Mouse (Mus musculus): ENCODE results near the gene Gm5157. TPM values are rescaled to one million over a fixed set of nuclear protein-coding genes. Genes with fewer than 3 reads are reported as not detected.
"Not testable (repeated sequence)": the region's sequence is repeated elsewhere in the genome, so short reads cannot be mapped to it uniquely, and the experiment has no call there.

Gm5157 gene
- polyA plus RNA-seq (2012; ENCODE audit: insufficient read depth, insufficient read length, missing spikeins), result not detected in 2 replicates

- not testable (repeated sequence) for H3K27ac ChIP-seq (replicated peaks; ENCODE audit: low read depth, low read length); H3K4me1 ChIP-seq (ENCODE audit: control insufficient read depth, insufficient read depth, insufficient read length, low read length); H3K4me3 ChIP-seq (ENCODE audit: insufficient read depth, low read depth, low read length)
Measured at GRCm38 (mm10) chr7:21190323-21190722, at the start of gene Gm5157. Gene Gm5157 (minus strand): TSS chr7:21190423.

DNA sequence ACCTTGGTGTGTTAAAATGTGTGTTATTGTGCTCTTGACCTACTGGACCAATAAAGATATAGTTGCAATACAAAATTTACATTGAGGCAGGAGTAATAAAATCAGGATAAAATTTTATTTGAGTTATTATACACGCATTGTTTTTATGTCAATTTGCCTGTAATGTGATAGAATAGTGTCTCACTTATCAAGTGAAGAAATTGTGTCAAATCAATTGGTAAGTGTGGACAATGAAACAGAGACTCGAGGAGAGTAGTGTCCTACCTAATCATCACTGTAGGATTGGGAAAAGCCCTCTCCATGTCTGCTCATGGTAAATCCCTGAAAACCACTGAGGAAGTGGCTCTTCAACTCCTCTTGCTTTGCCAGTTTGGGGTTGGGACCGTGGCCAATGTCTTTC lies 28.3 kb downstream of the Gm5157 start, which contains the start of gene Vmn1r123:
TSS of gene Vmn1r123 (plus strand) at position 301 of the 400 bp plus-strand sequence.
- not testable (repeated sequence) for H3K4me3 ChIP-seq (ENCODE audit: insufficient read depth, low read depth, low read length); H3K27ac ChIP-seq (replicated peaks; ENCODE audit: low read depth, low read length); H3K4me1 ChIP-seq (ENCODE audit: control insufficient read depth, insufficient read depth, insufficient read length, low read length)

Other genes with a start within 250 kb of the Gm5157 start
- not detected in 2 replicates for gene Vmn1r119, start 178.0 kb downstream of the Gm5157 start, polyA plus RNA-seq (2012; ENCODE audit: insufficient read depth, insufficient read length, missing spikeins)
- not detected in 2 replicates for gene Vmn1r120, start 136.6 kb downstream of the Gm5157 start, polyA plus RNA-seq (2012; ENCODE audit: insufficient read depth, insufficient read length, missing spikeins)
- gene Vmn1r121, start 91.9 kb downstream of the Gm5157 start, polyA plus RNA-seq (2012; ENCODE audit: insufficient read depth, insufficient read length, missing spikeins), result not detected in 2 replicates
- not detected in 2 replicates for gene Vmn1r122, start 56.3 kb downstream of the Gm5157 start, polyA plus RNA-seq (2012; ENCODE audit: insufficient read depth, insufficient read length, missing spikeins)
- not detected in 2 replicates for gene Vmn1r123, start 28.2 kb downstream of the Gm5157 start, polyA plus RNA-seq (2012; ENCODE audit: insufficient read depth, insufficient read length, missing spikeins)
- not detected in 2 replicates for gene Vmn1r124, start 70.2 kb upstream of the Gm5157 start, polyA plus RNA-seq (2012; ENCODE audit: insufficient read depth, insufficient read length, missing spikeins)
- gene Vmn1r125, start 81.8 kb upstream of the Gm5157 start, polyA plus RNA-seq (2012; ENCODE audit: insufficient read depth, insufficient read length, missing spikeins), result not detected in 2 replicates
- not detected in 2 replicates for gene Vmn1r126, start 111.0 kb upstream of the Gm5157 start, polyA plus RNA-seq (2012; ENCODE audit: insufficient read depth, insufficient read length, missing spikeins)
- gene Vmn1r127, start 129.4 kb upstream of the Gm5157 start, polyA plus RNA-seq (2012; ENCODE audit: insufficient read depth, insufficient read length, missing spikeins), result not detected in 2 replicates
- gene Vmn1r128, start 158.9 kb upstream of the Gm5157 start, polyA plus RNA-seq (2012; ENCODE audit: insufficient read depth, insufficient read length, missing spikeins), result not detected in 2 replicates
- not detected in 2 replicates for gene Vmn1r129, start 170.9 kb upstream of the Gm5157 start, polyA plus RNA-seq (2012; ENCODE audit: insufficient read depth, insufficient read length, missing spikeins)
- not detected in 2 replicates for gene Gm6882, start 242.3 kb upstream of the Gm5157 start, polyA plus RNA-seq (2012; ENCODE audit: insufficient read depth, insufficient read length, missing spikeins)

Measured in brown adipose tissue, adult 24 weeks (tissue).